Mouse (Mus musculus): ENCODE measurements around the gene Rft1. TPM values are rescaled to one million over a fixed set of nuclear protein-coding genes. Genes with fewer than 3 reads are reported as not detected.

The Rft1 gene
- polyA plus RNA-seq, 1 experiment from 2014 or later, result 8.0 TPM

- H3K9me3 ChIP-seq, result no peaks in the 10 kb centered on the region
- no peak overlapping the region for H3K9ac ChIP-seq (replicated peaks)
- H3K4me3 ChIP-seq, result no peak overlapping the region
- ATAC-seq (replicated peaks), result no peak
- H3K4me2 ChIP-seq (replicated peaks), result no peak overlapping the region
- H3K4me1 ChIP-seq, result peaks cover 21% of the 10 kb centered on the region; the same call in 1 of the 2 replicates
- no peaks in the 10 kb centered on the region for H3K36me3 ChIP-seq
- no peaks in the 10 kb centered on the region for H3K27me3 ChIP-seq
- H3K27ac ChIP-seq (replicated peaks), result no peak overlapping the region
- 87% methylated on average over 7 of the region's 7 CpGs for WGBS
Measured at GRCm38 (mm10) chr14:30622130-30622529, 32.0 kb upstream of the Rft1 start.

DNA sequence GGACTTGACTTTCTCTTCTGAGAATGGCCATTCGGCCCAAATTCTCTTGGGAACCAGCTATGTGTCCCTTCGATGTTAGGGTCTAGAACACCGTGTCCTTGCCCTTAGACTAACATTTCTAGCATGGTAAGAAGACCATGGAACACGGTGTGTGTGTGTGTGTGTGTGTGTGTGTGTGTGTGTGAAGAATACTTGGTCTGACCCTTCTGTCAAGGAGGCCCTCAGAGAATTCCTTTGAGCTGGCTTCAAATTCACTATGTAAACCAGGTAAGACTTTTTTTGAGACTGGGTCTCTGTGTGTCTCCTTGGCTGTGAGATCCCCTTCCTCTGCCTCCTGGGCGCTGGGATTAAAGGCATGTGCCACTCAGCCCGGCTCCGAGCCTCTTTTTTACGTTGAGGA, 31.6 kb upstream of the Rft1 start:
- 89% methylated on average over 8 of the region's 8 CpGs for WGBS
- peaks cover 21% of the 10 kb centered on the region; the same call in 1 of the 2 replicates for H3K4me1 ChIP-seq
- H3K9ac ChIP-seq (replicated peaks), result no peak overlapping the region
- no peaks in the 10 kb centered on the region for H3K27me3 ChIP-seq
- H3K27ac ChIP-seq (replicated peaks), result no peak overlapping the region
- no peaks in the 10 kb centered on the region for H3K9me3 ChIP-seq
- H3K36me3 ChIP-seq, result no peaks in the 10 kb centered on the region
- H3K4me2 ChIP-seq (replicated peaks), result no peak overlapping the region
- H3K4me3 ChIP-seq, result no peak overlapping the region
- no peak for ATAC-seq (replicated peaks)

GRCm38 (mm10) chr14:30624277-30624721, 29.9 kb upstream of the Rft1 start:
- H3K9me3 ChIP-seq, result no peaks in the 10 kb centered on the region
- WGBS, result 55% methylated on average over 8 of the region's 8 CpGs
- no peaks in the 10 kb centered on the region for H3K27me3 ChIP-seq
- no peaks in the 10 kb centered on the region for H3K36me3 ChIP-seq
- peak overlapping the region; percentile 69 for H3K4me3 ChIP-seq
- ATAC-seq (replicated peaks), result no peak
- no peak overlapping the region for H3K27ac ChIP-seq (replicated peaks)
- H3K4me1 ChIP-seq, result peaks cover 21% of the 10 kb centered on the region; the same call in 1 of the 2 replicates
- H3K9ac ChIP-seq (replicated peaks), result no peak overlapping the region
- peak overlapping the region; percentile 71 for H3K4me2 ChIP-seq (replicated peaks)

- H3K9ac ChIP-seq (replicated peaks), result peak overlapping the region; percentile 59
- H3K4me2 ChIP-seq (replicated peaks), result peak overlapping the region; percentile 71
- under 1% methylated on average over 39 of the region's 39 CpGs for WGBS
- H3K9me3 ChIP-seq, result no peaks in the 10 kb centered on the region
- peak; percentile 57; the same call in 1 of the 2 replicates for ATAC-seq (replicated peaks)
- H3K4me1 ChIP-seq, result peaks cover 21% of the 10 kb centered on the region; the same call in 1 of the 2 replicates
- H3K4me3 ChIP-seq, result peak overlapping the region; percentile 69
- no peaks in the 10 kb centered on the region for H3K27me3 ChIP-seq
- H3K27ac ChIP-seq (replicated peaks), result no peak overlapping the region
- no peaks in the 10 kb centered on the region for H3K36me3 ChIP-seq
Measured at GRCm38 (mm10) chr14:30625131-30625807, 28.9 kb upstream of the Rft1 start.

GRCm38 (mm10) chr14:30625856-30626726, 28.1 kb upstream of the Rft1 start, which contains the start of gene Prkcd:
TSS of gene Prkcd (minus strand) at chr14:30626210.
- peak; percentile 68 for ATAC-seq (replicated peaks)
- Histone ChIP-seq H3K4me1 (peaks cover 21% of the 10 kb centered on the region; the same call in 1 of the 2 replicates), H3K36me3 (no peaks in the 10 kb centered on the region), H3K9me3 (no peaks in the 10 kb centered on the region), H3K27me3 (no peaks in the 10 kb centered on the region), H3K4me2 (replicated peaks) (peak within 1 kb of the TSS; percentile 71), H3K27ac (replicated peaks) (peak within 1 kb of the TSS; percentile 29; the same call in 1 of the 2 replicates), H3K9ac (replicated peaks) (peak within 1 kb of the TSS; percentile 59), H3K4me3 (peak within 1 kb of the TSS; percentile 69)
- WGBS, result under 1% methylated on average over 60 of the region's 71 CpGs

DNA sequence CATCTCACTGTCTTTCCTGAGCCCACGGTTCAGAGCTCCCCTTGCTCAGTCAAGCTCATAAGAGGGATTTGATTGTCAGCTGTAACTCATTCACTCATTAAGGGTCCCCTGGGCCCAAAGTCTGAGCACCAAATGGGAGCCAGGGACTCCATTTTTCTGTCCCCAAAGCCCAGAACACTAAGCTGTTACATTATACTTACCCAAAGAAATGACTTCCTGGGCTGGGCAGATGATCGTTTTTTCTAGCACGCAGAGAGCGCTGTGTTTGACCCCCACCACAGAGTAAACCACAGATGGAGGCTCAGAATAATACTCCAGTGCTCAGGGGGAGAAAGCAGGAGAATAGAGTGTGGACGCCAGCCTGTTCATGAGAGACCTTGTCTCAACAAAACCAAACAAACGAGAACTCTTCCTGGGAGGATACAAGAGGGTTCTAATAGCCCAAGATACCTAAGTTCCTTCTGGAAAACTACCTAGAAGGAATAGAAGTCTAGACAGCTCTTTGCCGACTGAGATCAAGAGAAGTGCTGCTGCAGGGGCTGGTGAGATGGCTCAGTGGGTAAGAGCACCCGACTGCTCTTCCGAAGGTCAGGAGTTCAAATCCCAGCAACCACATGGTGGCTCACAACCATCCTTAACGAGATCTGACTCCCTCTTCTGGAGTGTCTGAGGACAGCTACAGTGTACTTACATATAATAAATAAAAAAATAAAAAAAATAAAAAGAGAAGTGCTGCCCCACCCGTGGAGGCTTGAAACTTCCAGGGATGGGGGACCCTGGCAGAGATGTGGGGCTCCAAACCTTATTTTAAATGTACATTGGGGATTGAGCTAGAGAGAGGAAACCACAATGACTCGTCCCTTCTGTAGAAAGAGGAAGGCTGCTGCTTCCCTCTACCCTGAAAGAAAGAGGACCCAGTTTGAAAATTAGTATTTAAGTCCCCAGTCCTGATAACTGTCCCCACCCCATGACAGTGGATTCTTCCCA, 27.1 kb upstream of the Rft1 start:
- H3K9ac ChIP-seq (replicated peaks), result no peak overlapping the region

DNA sequence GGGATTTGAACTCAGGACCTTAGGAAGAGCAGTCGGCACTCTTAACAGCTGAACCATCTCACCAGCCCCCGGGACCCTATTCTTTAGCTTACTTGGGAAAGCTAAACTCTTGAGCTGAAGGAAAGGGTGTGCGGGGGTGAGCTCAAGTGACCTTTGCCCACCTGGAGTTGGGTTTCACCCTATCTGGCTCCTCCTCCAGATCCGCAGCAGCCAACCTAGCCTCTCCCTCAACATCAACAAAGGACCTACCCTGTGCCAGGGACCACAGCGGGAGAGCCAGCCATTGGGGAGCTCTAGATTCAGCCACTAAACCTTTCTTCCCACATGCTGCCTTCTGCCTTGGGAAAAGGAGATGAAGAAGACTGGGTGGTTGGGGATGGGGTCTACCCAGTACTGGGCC, 25.9 kb upstream of the Rft1 start:
- peaks cover 21% of the 10 kb centered on the region; the same call in 1 of the 2 replicates for H3K4me1 ChIP-seq
- H3K4me3 ChIP-seq, result no peak overlapping the region
- no peaks in the 10 kb centered on the region for H3K27me3 ChIP-seq
- no peak overlapping the region for H3K4me2 ChIP-seq (replicated peaks)
- WGBS, result 97% methylated on average over 5 of the region's 5 CpGs
- no peaks in the 10 kb centered on the region for H3K9me3 ChIP-seq
- no peak overlapping the region for H3K9ac ChIP-seq (replicated peaks)
- no peak for ATAC-seq (replicated peaks)
- H3K27ac ChIP-seq (replicated peaks), result no peak overlapping the region
- H3K36me3 ChIP-seq, result no peaks in the 10 kb centered on the region

More for the DNA sequence above, 27.1 kb upstream of the Rft1 start:
- H3K4me3 ChIP-seq, result peak overlapping the region; percentile 69
- ATAC-seq (replicated peaks), result no peak
- peak overlapping the region; percentile 71 for H3K4me2 ChIP-seq (replicated peaks)
- peaks cover 21% of the 10 kb centered on the region; the same call in 1 of the 2 replicates for H3K4me1 ChIP-seq
- no peaks in the 10 kb centered on the region for H3K27me3 ChIP-seq
- 0 out of 2 replicates have a peak overlapping the region, but pooled peaks have one; percentile 29 for H3K27ac ChIP-seq (replicated peaks)
- 63% methylated on average over 12 of the region's 12 CpGs for WGBS
- H3K36me3 ChIP-seq, result no peaks in the 10 kb centered on the region
- no peaks in the 10 kb centered on the region for H3K9me3 ChIP-seq

DNA sequence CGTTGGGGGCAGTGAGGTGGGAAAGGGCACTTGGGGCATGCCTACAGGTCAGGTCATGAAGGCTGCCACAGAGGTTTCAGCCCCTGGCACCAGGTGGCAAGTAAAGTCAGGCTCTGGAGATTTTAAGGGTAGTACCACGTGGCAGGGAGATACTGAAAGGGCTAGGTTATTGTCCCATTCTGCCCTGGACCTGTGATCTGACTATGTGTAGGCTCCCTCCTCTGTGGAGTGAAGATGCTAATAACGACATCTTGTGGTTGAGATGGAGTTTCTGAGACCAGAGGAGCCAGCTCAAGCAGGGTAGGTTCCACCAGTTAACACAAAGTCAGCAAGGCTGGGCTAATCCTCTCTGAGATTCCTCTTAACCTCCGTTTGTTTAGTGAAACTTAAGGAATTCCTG, 24.3 kb upstream of the Rft1 start:
- Histone ChIP-seq H3K4me2 (replicated peaks) (no peak overlapping the region), H3K36me3 (no peaks in the 10 kb centered on the region), H3K4me1 (peaks cover 19% of the 10 kb centered on the region; the same call in 1 of the 2 replicates), H3K27ac (replicated peaks) (no peak overlapping the region), H3K27me3 (no peaks in the 10 kb centered on the region), H3K4me3 (no peak overlapping the region), H3K9ac (replicated peaks) (no peak overlapping the region), H3K9me3 (no peaks in the 10 kb centered on the region)
- 42% methylated on average over 4 of the region's 4 CpGs for WGBS
- no peak for ATAC-seq (replicated peaks)

DNA sequence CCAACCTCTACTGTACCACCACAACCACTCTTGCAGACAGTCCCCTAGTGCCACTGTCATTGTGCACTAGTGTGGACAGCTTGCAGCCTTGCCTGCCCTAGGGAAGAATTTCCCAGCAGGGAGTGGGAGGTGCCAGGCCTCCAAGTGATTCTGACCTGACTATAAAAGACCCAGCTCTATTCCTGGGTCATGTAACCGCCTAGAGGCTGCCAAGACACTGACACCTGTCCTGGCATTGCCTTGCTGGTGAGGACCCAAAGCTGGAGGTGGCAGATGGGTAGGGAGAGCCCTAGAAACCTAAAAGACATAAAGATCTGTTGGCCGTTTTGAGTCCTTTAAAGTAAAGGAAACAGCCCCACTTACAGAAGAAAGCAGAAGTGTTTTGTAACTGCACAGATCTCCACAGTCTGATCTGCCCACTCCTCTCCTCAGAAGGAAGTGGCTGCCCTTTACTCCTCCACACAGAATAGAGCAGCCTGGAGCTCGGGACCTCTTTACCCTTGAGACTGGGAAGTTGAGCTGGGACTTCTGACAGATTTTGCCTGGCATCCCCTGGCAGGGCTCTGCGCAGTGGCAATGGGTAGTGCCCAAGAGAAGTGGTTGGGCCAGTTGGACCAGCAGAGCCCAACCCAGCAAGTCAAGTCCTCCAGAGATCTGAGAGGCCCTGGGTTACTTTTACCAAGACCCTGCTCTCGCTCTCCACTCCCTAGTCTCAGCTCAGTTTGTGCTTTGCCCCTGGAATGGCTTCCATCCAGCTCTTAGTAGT, 23.2 kb upstream of the Rft1 start:
- H3K4me3 ChIP-seq, result no peak overlapping the region
- no peak for ATAC-seq (replicated peaks)
- 79% methylated on average over 5 of the region's 5 CpGs for WGBS

GRCm38 (mm10) chr14:30631834-30632233, 22.3 kb upstream of the Rft1 start:
- no peak overlapping the region for H3K27ac ChIP-seq (replicated peaks)
- ATAC-seq (replicated peaks), result no peak
- H3K27me3 ChIP-seq, result no peaks in the 10 kb centered on the region
- no peak overlapping the region for H3K4me3 ChIP-seq
- WGBS, result 42% methylated on average over 2 of the region's 2 CpGs
- H3K4me1 ChIP-seq, result no peaks in the 10 kb centered on the region
- H3K4me2 ChIP-seq (replicated peaks), result no peak overlapping the region
- H3K9me3 ChIP-seq, result no peaks in the 10 kb centered on the region
- H3K36me3 ChIP-seq, result no peaks in the 10 kb centered on the region
- H3K9ac ChIP-seq (replicated peaks), result no peak overlapping the region

More for the DNA sequence above, 23.2 kb upstream of the Rft1 start:
- no peak overlapping the region for H3K4me2 ChIP-seq (replicated peaks)
- H3K9me3 ChIP-seq, result no peaks in the 10 kb centered on the region
- H3K36me3 ChIP-seq, result no peaks in the 10 kb centered on the region
- H3K27me3 ChIP-seq, result no peaks in the 10 kb centered on the region
- H3K27ac ChIP-seq (replicated peaks), result no peak overlapping the region
- H3K9ac ChIP-seq (replicated peaks), result no peak overlapping the region
- peaks cover 8% of the 10 kb centered on the region; the same call in 1 of the 2 replicates for H3K4me1 ChIP-seq

- no peak overlapping the region for H3K9ac ChIP-seq (replicated peaks)
- no peaks in the 10 kb centered on the region for H3K4me1 ChIP-seq
- no peak for ATAC-seq (replicated peaks)
- no peaks in the 10 kb centered on the region for H3K27me3 ChIP-seq
- no peak overlapping the region for H3K4me2 ChIP-seq (replicated peaks)
- H3K27ac ChIP-seq (replicated peaks), result no peak overlapping the region
- no peaks in the 10 kb centered on the region for H3K9me3 ChIP-seq
- WGBS, result 78% methylated on average over 7 of the region's 7 CpGs
- no peak overlapping the region for H3K4me3 ChIP-seq
- H3K36me3 ChIP-seq, result no peaks in the 10 kb centered on the region
Measured at GRCm38 (mm10) chr14:30633708-30634107, 20.5 kb upstream of the Rft1 start.

Measured in forebrain, embryonic 15.5 days (tissue).